Mouse (Mus musculus): ENCODE data around the gene Gm2174.

Gm2174 gene

DNA sequence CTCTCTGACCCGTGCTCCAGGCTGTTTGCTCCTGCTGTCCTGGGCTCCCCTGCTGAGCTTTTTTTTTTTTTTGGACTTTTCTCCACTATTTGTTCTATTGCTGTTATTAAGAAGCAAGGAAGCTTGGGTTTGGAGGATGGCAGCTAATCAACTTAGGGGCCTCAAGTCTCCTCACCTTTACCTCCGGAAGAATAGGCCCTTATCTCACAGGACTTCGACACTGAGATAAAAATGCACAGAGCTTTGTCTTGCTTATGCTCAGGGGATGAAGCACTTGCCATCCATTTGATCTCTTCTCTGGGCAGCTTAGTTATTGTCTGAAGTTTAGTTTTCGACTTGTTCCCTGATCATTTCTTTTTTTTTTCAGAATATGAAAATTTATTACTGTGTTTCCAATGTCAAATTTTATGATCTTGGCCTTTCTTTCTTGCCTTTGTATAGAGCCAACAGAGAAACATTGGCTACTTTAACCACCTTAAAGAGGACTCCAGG, at the start of gene Gm2174:
Gm2174 (plus strand) TSS at position 442 of the 492 bp plus-strand sequence.
- no peak for DNase-seq (ENCODE audit: low spot score in 2 of 2)

DNA sequence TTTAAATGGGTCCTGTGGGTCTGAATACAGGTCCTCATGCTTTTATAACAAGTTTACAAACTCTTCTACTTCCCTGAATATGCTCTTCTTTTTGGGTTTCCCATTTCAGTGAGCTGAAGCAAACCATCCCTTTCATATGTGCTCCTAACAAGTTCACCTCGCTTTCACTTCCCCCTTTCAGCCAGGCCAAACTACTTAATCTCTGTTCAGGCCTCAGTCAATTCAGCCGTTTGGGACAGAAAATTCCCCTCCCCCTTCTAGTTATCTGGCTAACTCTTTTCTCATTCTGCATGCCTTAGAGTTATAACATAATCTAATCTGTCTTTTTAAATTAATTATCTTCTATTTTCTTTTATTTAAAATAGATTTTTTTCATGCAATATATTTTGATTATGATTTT, 43.1 kb upstream of the Gm2174 start:
- DNase-seq (ENCODE audit: low spot score in 2 of 2): no peak

DNA sequence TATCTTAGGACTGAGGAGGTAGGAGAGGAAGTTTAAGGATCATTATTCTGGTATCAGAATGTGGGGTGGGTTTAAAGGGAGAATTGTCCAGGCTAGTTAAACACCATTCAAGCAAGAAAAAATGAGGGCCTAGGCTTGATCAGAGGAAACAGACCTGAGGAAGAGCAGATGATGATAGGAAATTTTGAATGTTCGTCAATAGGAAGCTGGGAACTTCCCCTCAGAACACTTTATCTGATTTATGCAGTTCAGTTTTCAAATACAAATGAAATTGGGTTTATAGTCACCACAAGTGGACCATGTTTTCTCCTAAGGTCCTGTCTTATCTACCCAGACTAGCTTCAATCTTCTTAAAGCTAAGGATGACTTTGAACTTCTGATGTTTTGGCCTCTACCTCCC, 42.3 kb upstream of the Gm2174 start:
- DNase-seq (ENCODE audit: low spot score in 2 of 2): no peak

DNA sequence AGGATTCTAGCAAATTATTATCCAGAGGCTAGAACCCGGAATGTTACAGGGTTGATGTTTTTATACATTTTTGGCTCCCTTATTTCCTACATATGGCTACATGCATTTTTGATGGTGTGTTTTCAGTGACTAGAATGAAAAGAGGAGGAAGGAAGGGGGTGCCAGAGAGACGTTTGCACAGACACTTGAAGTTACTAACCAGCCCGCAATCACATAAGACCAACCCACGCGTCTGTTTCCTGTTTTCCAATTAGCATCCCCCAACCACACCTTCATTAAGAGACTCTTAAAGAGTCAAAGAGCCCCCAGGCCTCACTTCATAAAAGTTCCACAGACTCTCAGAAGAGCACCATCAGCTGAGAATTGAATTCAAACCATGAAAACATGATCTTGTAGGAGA, 41.6 kb upstream of the Gm2174 start:
- DNase-seq (ENCODE audit: low spot score in 2 of 2): no peak

DNA sequence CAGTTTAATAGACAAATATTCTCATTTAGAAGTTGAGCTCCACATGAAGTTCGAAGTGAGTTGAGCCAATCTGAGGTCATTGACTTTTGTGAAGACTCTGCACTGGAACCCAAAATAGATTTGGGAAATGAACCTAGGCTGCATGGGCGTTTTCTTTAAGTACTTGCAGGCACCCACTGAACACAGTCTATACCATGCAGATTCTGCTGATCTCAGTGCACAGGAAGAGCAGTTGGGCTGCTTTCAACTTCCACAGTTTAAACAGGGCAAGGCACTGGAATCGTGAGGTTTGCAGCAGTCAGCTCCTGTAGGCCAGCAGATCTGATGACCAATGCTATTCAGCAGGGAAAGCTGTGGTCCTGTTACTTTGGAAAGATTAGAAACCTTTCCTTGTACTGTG, 31.5 kb upstream of the Gm2174 start:
- no peak for DNase-seq (ENCODE audit: low spot score in 2 of 2)

DNA sequence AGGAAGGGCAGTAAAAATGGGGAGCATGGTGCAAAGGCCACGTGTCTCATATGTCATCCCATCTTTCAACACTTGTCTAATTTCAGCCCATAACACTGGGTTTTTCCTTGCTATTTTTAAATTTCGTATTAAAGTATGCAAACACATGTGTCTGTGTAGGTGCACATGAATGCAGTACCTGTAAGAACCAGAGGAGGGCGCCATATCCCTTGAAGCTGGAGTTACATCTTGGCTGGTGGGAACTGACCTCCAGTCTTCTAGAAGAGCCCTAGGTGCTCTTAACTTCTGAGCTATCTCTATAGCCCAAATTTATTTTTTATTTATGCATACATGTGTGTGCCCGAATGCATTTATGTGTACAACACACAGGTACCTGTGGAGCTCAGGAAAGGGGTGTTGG, 30.2 kb upstream of the Gm2174 start:
- no peak for DNase-seq (ENCODE audit: low spot score in 2 of 2)

DNA sequence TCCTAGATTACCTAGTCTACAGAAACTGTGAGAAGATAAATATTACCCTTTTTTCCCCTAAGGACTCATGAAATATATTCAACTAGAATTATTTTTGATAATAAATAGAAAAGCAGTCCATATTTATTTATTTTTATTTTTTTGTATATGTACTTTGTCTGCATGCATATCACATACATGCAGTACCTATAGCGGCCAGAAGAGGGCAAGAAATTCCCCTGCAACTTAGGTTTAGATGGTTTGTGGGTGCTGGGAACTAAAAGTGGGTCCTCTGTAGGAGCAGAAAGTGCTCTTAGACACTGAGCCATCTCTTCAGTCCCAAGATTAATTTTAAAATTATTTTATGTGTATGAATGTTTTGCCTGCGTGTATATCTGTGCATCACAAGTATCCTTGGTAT, 17.2 kb upstream of the Gm2174 start:
- DNase-seq (ENCODE audit: low spot score in 2 of 2): no peak

DNA sequence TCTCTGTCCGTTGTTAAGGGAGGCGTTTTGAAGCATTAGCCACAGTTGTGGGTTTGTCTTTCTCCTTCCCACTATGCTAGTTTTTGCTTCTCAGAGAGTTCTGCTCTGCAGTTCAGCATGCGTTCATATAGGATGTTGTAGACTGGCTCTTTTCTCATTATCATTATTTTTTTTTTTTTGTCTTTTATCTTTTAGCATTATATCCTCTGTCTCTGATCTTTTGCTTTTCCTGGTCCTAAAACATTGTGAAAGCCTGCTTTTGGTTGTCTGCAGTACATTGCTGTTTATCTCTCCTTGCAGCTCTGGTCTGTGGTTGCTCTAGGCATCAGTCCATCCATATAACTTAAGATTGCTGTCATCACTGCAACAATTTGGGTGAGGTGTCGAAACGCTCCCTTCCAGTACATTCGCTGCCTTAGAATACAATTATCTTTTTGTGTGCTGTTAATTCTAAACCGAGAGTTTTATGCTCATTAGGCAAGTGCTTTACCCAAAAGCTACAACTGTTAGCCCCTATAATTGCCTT, 11.9 kb upstream of the Gm2174 start:
- no peak for DNase-seq (ENCODE audit: low spot score in 2 of 2)

DNA sequence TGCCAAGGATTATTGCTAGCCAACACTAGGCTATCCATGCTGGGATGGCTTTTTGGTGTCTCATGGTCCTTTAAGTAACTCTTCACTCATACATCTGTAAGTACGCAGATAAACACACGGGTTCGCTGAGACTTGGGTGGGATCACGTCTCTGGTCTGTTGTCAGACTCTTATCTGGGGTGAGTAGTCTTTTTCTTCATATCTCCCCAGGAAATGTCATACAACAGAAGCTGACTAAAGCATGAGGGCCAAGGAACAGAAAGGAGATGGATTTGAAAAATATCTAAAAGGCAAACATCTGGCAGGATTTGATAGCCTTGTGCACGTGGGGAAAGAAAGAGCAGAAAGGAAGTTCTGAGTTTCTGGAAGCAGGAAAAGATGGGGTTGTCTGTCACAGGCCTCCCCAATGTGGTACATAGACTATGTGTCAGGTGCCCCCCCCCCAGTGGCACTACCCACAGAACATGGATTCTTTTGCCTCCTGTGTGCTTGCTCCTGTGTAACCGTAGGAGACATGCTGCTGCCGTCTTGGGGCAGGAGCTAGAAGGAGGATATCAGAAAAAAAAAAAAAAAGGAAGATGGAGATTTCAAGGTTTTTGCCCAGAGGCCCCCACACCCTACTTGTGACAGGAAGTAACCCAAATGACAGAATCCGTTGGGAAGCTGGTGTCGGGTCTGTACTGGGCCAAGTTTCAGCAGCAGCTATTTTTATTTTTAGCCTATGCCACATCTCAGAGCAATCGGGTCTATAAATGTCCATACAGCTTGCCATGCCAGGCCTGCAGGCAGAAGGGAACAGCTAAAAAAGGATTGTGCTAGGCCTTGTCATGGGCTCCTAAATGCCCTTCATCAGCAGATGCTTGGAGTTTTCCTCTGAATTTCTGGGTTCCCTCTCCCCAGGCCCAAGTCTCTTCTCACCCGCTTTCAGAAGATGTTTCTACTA, 1.0 kb upstream of the Gm2174 start:
- DNase-seq (ENCODE audit: low spot score in 2 of 2): no peak

DNA sequence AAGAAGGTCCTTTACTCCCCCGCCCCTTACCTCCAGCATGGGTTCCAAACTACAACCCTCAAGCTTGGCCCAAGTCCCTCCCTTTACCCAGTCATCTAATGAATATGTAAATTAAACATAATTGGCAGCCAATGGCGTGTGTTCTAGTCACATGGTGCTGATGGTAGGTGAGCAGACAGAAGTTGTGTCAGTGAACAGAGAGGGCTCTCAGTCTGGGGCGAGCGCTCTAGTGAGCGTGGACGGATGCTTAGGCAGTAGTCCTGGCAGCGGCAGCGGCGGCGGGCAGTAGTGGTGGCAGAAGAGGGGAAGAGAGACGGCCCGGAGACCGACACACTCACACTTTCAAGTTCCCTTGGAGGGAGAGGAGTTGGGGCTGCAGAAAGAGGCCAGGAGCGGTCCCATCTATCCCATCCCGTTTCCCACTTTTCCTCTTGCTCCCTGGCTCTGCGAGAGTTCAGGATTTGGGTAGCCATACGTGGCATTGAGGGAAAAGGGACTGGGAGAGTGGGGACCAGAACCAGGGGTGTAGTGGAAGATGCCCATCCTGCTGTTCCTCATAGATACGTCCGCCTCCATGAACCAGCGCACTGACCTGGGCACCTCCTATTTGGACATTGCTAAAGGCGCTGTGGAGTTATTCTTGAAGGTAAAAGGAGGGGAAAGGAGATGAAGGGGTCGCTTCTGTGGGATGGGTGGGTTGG, 7.1 kb downstream of the Gm2174 start, which contains the start of gene Ints6l:
Ints6l (plus strand) TSS at position 187 of the 701 bp plus-strand sequence.
- peak; percentile 31 to 48 for DNase-seq (ENCODE audit: low spot score in 2 of 2)

DNA sequence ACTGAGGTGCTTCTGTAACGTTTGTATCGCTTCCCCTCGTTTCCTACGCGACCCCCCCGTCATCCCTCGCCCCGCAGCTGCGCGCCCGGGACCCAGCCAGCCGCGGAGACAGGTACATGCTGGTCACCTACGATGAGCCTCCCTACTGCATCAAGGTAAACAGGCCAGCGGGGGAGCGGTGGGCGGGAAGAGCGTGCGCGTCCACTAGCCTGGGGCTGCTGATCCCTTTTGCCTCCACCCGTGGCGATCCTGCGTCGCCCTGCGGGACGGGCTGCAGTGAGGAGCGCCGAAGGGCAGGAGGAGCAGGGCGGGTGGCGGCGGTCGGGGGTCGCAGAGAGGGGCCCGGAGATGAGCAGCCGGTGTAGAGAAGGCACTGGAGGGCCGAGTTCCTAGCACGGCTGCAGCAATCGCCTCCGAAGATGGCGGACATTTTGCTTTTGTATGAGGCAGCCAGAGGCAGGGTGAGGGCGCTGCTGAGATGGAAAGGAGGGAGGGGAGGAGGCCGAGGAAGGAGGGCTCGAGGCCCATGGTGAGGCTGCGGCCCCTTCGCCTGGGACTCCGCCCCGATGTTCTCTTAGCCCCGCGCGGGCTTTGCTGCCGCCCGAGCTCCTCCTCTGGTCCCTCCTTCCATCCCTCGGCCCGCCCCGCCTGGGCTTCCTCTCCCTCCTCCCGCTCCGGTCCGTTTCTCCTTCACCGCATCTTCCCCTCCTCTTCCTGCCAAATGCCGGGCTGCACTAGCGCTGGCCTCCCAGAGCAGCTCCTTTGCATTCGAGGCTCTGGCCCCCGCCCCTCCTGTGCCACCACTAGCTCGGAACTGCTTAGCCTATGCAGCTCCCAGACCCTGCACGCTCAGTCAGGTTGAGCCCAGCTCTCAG, 7.8 kb downstream of the Gm2174 start:
- peak; percentile 68 to 80 for DNase-seq (ENCODE audit: low spot score in 2 of 2)

DNA sequence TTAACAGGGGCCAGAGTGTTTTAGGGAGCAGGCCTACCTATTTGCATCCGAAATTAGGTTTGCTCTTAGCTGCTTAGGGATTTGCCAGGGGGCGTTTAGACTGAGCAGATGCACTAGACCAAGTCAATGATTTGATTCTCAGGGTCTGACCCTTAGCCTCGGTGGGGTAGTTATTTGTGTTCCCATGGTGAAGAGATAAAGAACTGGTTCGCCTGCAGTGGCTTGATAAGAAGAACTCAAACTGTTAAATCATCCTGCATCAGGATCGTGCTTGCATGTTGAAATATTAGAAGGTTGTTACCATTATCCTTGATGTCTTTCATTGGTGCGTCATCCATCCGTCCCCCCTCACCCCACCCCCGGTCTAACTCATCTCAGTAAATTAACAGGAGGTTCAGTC, 8.6 kb downstream of the Gm2174 start:
- no peak for DNase-seq (ENCODE audit: low spot score in 2 of 2)

DNA sequence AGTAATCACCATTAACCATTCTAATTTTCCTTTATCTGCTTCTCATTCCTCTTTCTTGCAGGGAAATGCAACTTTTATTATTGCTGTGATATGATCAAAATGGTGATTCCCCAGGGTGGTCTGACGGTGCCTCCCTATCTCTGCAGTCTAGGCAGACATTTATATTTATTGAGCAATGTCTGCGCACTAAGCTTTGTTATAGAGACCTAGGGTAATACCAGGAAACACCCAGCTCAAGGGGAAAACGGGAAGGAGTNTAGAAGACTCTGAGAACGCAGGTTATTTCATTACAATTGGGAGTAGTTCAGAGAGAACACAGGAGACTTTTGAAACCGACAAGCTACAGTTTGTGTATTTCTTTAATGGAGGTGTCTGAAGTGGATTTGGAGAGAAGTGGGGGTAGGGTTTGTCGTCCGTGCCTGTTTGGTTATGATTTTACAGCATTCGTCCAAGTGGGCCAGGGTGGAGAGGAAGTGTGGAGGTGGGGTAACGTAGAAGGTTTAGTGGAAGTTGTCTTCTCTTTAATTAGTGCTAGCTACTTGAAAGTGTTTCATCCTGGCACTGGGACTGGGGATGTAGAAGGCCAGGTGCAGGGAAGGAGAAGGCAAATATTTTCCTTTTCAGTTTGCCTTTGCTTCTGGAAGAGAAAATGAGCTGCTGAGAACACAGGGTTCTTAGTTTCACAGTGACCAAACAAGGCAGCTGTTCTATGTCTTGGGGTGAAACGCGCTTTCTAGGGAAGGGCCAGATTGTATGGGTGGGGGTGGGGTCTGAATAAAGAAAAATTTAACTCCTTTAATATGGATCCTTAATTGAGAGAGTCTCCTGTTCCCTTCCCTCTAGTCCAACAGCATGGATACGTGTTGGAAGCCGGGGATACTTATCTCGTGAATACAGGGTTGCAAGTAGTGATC, 14.5 kb downstream of the Gm2174 start:
- DNase-seq (ENCODE audit: low spot score in 2 of 2): no peak

DNA sequence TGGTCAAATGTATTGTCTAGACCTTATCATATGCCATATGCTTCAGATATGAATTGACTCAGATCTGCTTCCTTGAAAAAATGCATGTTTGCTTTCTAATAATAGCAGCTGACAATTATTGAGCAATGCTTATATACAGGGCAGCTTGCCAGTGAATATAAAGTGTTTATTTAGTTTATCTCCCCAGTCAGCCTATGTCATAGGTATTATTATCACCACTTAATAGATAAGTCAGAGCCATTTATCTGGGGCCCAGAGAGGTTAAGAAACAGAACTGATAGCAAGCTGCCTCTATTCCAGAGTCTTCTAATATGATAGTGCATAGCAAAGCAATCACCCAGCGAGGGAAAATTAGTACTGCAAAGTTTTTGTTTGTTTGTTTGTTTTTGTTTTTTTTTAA, 17.1 kb downstream of the Gm2174 start:
- no peak for DNase-seq (ENCODE audit: low spot score in 2 of 2)

DNA sequence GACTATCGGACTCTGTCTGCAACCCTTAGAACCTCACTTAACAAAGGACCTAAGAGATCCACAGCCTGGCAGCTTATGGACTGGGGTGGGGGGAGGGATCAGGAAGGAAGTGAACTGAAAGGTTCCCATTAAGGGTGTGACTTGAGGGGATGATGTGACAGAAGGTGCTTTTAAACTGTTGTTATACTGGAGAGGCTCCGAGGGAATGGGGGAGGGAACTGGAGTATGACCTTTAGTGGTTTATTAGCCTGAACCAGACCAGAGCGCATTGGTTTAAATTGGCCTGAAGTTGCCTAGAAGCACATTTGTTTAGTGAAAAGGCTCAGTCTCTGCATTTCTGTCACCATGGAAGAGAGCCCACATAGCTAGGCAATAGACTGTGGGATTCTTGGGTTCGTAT, 19.9 kb downstream of the Gm2174 start:
- no peak for DNase-seq (ENCODE audit: low spot score in 2 of 2)

DNA sequence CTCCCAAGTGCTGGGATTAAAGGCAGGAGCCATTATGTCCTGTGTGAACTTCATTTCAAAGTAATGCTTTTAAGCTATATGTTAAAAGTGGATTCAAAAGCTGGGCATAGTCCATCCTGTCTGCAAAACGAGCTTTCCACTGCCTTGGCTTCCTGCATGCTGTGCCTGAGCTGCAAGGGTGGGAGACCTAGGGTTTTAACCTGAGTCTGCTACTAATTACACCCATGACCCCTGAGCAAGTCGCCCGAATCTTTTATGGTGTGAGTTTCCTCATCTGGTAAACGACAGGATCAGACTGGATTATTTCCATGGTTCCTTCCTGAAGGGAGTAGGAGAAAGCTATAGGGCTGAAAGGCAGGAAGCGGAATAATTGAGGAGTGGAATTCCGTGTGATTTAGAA, 20.7 kb downstream of the Gm2174 start:
- DNase-seq (ENCODE audit: low spot score in 2 of 2): no peak

DNA sequence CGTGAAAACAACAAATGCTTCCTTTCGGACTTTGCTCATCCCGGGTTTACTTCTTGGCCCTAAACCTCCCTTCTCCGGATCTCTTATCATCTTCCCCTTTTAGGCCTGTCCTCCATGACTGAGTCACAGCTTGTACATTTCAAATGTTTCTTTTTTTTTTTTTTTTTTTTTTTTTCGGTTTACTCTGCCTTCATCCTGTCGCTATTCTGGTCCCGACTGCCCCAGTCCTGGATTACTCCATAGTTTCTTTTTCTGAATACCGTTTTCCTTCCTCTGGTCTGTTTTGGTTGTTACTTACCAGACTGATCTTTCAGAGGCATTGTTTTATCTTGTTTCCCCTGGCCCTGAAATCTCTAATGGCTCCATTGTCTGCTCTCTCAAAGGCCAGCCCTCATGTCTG, 26.3 kb downstream of the Gm2174 start:
- DNase-seq (ENCODE audit: low spot score in 2 of 2): no peak

DNA sequence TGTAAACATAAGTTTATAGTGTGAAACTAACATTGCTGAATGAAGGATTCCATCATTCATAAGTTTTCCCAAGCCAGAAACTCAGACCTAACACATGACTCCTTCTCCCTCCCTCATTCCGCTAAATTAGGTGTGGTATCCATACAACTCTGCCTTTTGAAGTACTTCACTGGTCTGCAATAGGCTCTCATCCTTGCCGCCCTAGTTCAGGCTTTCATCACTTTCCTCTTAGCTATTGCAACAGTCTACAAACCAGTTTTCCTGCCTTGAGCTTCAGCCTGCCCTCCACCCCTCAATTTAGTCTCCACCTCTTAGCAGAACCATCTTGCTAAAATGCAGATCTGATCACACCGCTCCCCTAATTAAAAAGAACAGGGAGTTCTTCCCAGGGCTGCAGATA, 29.8 kb downstream of the Gm2174 start:
- DNase-seq (ENCODE audit: low spot score in 2 of 2): no peak

DNA sequence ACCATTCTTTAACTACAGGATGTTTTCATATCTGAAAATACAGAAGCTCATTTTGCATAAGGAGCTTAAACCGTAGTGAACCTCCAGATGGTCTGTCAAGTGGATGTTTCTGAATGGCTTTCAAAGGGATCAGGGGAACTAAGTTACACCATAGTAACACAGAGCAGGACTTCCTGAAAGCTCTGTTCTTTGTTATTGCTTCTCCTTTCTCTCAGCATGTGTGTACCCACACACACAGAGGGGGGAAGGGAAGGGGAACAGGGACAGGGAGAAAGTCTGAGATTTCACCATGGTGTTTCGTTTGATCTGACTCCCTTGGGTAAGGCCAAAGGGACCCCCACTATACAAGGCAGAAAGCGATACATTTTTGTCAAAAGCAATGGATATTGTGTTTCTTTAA, 34.1 kb downstream of the Gm2174 start:
- DNase-seq (ENCODE audit: low spot score in 2 of 2): no peak

DNA sequence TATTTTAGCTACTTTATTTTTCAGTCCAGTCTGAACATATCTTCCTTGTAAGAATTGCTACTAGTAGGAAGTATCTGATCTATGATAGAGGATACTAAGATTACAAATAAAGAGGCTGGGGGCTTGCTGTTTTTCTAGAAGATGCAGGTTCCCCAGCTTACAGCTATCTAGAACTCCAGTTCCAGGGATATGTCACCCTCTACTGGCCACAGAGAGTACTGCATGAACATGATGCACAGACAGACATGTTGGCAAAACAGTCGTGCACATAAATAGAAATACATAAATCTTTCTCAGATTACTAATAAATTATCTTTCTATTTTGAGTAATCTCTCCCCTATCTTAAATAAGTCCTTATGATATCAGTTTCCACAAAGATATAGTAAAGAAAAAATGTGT, 42.0 kb downstream of the Gm2174 start:
- peak; percentile 44 to 77 for DNase-seq (ENCODE audit: low spot score in 2 of 2)

DNA sequence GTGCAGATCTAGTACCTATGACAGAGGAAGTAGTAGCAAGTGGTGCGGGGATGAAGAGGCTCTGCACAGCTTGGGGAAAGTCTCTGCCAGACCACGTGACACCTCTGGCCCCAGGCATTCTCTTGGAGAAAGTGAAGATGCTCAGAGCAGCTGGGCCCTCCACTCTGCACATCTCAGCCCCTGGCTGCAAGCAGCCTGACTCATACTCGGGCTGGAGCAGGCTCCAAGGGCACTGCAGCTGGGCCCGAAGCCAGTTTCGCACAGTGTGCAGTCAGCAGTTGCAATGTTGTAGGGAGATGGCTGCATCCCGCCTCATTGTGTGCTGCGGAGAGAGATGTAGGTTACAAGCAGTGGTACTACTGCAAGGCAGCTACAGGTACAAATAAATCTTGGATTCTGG, 49.5 kb downstream of the Gm2174 start:
- DNase-seq (ENCODE audit: low spot score in 2 of 2): no peak
